Mouse (Mus musculus): ENCODE data around the gene Gpatch3. TPM values are rescaled to one million over a fixed set of nuclear protein-coding genes. Genes with fewer than 3 reads are reported as not detected.
A peak's percentile ranks its signal among the peaks of the same experiment; 100 is the strongest.

Gpatch3 gene
- polyA plus RNA-seq, 1 experiment from 2014 or later: 6.7 TPM

- H3K4me1 ChIP-seq (ENCODE audit: control insufficient read depth, insufficient read depth, low read length): peaks cover 7% of the 10 kb centered on the region; the same call in 1 of the 2 replicates
- WGBS: under 1% methylated on average over 48 of the region's 50 CpGs
- ATAC-seq (ENCODE audit: low read depth): peak; percentile 95
- peak overlapping the region; percentile 60 for H3K4me2 ChIP-seq (ENCODE audit: low read depth, low read length)
- no peaks in the 10 kb centered on the region for H3K36me3 ChIP-seq (ENCODE audit: control insufficient read depth, insufficient read depth, low read length)
- peak overlapping the region; percentile 37 for H3K4me3 ChIP-seq (ENCODE audit: low read depth, low read length)
- no peaks in the 10 kb centered on the region for H3K9me3 ChIP-seq (ENCODE audit: control insufficient read depth, low read length)
- H3K27ac ChIP-seq (ENCODE audit: low read depth, low read length): no peak overlapping the region
- H3K9ac ChIP-seq (replicated peaks; ENCODE audit: low read depth, low read length): 0 out of 2 replicates have a peak overlapping the region, but pooled peaks have one; percentile 3
- peaks cover 36% of the 10 kb centered on the region for H3K27me3 ChIP-seq (ENCODE audit: control insufficient read depth, insufficient read depth, low read length)
Measured at GRCm38 (mm10) chr4:133599571-133600073, 25.1 kb downstream of the Gpatch3 start.

- 13% methylated on average over 9 of the region's 9 CpGs for WGBS
- H3K9ac ChIP-seq (replicated peaks; ENCODE audit: low read depth, low read length): no peak overlapping the region
- H3K27me3 ChIP-seq (ENCODE audit: control insufficient read depth, insufficient read depth, low read length): peaks cover 36% of the 10 kb centered on the region
Measured at GRCm38 (mm10) chr4:133600306-133600705, 25.8 kb downstream of the Gpatch3 start.

GRCm38 (mm10) chr4:133601721-133602218, 27.2 kb downstream of the Gpatch3 start, which contains the start of gene Sfn:
Gene Sfn (minus strand): TSS chr4:133602168.
- Histone ChIP-seq H3K9ac (replicated peaks; ENCODE audit: low read depth, low read length) (no peak within 1 kb of the TSS), H3K4me2 (ENCODE audit: low read depth, low read length) (no peak within 1 kb of the TSS), H3K4me3 (ENCODE audit: low read depth, low read length) (no peak within 1 kb of the TSS), H3K9me3 (ENCODE audit: control insufficient read depth, low read length) (no peaks in the 10 kb centered on the region), H3K36me3 (ENCODE audit: control insufficient read depth, insufficient read depth, low read length) (no peaks in the 10 kb centered on the region), H3K27ac (ENCODE audit: low read depth, low read length) (no peak within 1 kb of the TSS), H3K27me3 (ENCODE audit: control insufficient read depth, insufficient read depth, low read length) (peaks cover 36% of the 10 kb centered on the region), H3K4me1 (ENCODE audit: control insufficient read depth, insufficient read depth, low read length) (peaks cover 7% of the 10 kb centered on the region; the same call in 1 of the 2 replicates)
- no peak for ATAC-seq (ENCODE audit: low read depth)
- 4% methylated on average over 16 of the region's 16 CpGs for WGBS

More at GRCm38 (mm10) chr4:133600306-133600705, 25.8 kb downstream of the Gpatch3 start:
- Histone ChIP-seq H3K4me2 (ENCODE audit: low read depth, low read length) (peak overlapping the region; percentile 60; the same call in 1 of the 2 replicates), H3K4me3 (ENCODE audit: low read depth, low read length) (peak overlapping the region; percentile 37; the same call in 1 of the 2 replicates), H3K27ac (ENCODE audit: low read depth, low read length) (no peak overlapping the region), H3K4me1 (ENCODE audit: control insufficient read depth, insufficient read depth, low read length) (peaks cover 7% of the 10 kb centered on the region; the same call in 1 of the 2 replicates), H3K36me3 (ENCODE audit: control insufficient read depth, insufficient read depth, low read length) (no peaks in the 10 kb centered on the region), H3K9me3 (ENCODE audit: control insufficient read depth, low read length) (no peaks in the 10 kb centered on the region)
- ATAC-seq (ENCODE audit: low read depth): no peak

GRCm38 (mm10) chr4:133603056-133603455, 28.5 kb downstream of the Gpatch3 start:
- H3K4me1 ChIP-seq (ENCODE audit: control insufficient read depth, insufficient read depth, low read length): peaks cover 7% of the 10 kb centered on the region; the same call in 1 of the 2 replicates
- H3K36me3 ChIP-seq (ENCODE audit: control insufficient read depth, insufficient read depth, low read length): no peaks in the 10 kb centered on the region
- peaks cover 36% of the 10 kb centered on the region for H3K27me3 ChIP-seq (ENCODE audit: control insufficient read depth, insufficient read depth, low read length)
- no peak overlapping the region for H3K4me2 ChIP-seq (ENCODE audit: low read depth, low read length)
- H3K4me3 ChIP-seq (ENCODE audit: low read depth, low read length): no peak overlapping the region
- ATAC-seq (ENCODE audit: low read depth): no peak
- WGBS: 95% methylated on average over 5 of the region's 5 CpGs
- no peak overlapping the region for H3K27ac ChIP-seq (ENCODE audit: low read depth, low read length)
- no peaks in the 10 kb centered on the region for H3K9me3 ChIP-seq (ENCODE audit: control insufficient read depth, low read length)
- no peak overlapping the region for H3K9ac ChIP-seq (replicated peaks; ENCODE audit: low read depth, low read length)

GRCm38 (mm10) chr4:133604175-133604574, 29.6 kb downstream of the Gpatch3 start:
- H3K27ac ChIP-seq (ENCODE audit: low read depth, low read length): no peak overlapping the region
- no peak overlapping the region for H3K9ac ChIP-seq (replicated peaks; ENCODE audit: low read depth, low read length)
- no peaks in the 10 kb centered on the region for H3K9me3 ChIP-seq (ENCODE audit: control insufficient read depth, low read length)
- peaks cover 7% of the 10 kb centered on the region; the same call in 1 of the 2 replicates for H3K4me1 ChIP-seq (ENCODE audit: control insufficient read depth, insufficient read depth, low read length)
- WGBS: 89% methylated on average over 7 of the region's 7 CpGs
- H3K27me3 ChIP-seq (ENCODE audit: control insufficient read depth, insufficient read depth, low read length): peaks cover 25% of the 10 kb centered on the region
- H3K36me3 ChIP-seq (ENCODE audit: control insufficient read depth, insufficient read depth, low read length): no peaks in the 10 kb centered on the region
- no peak overlapping the region for H3K4me3 ChIP-seq (ENCODE audit: low read depth, low read length)
- no peak overlapping the region for H3K4me2 ChIP-seq (ENCODE audit: low read depth, low read length)
- no peak for ATAC-seq (ENCODE audit: low read depth)

GRCm38 (mm10) chr4:133604856-133605255, 30.3 kb downstream of the Gpatch3 start:
- Histone ChIP-seq H3K27me3 (ENCODE audit: control insufficient read depth, insufficient read depth, low read length) (peaks cover 18% of the 10 kb centered on the region), H3K36me3 (ENCODE audit: control insufficient read depth, insufficient read depth, low read length) (no peaks in the 10 kb centered on the region)
- WGBS: 63% methylated on average over 6 of the region's 6 CpGs

DNA sequence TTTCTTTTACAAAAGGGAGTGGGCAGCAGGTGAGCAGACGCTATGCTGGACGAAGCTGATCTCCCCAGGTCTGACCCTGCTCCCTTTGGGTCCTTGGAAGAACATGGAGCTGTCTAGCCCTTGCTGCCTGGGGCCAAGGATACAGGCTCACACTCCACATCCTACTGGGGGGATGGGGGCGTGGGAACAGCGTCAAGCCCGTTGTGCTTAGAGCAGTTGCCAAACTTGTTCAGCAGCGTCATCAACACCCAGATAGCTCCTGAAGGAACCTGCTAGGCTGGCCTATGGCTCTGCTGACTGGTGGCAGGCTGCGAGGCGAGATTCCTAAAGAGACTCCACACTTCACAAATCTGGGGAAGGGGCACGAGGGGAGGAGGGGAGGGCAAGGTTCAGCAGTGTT, 30.8 kb downstream of the Gpatch3 start:
- H3K4me3 ChIP-seq (ENCODE audit: low read depth, low read length): no peak overlapping the region
- no peak for ATAC-seq (ENCODE audit: low read depth)
- 69% methylated on average over 9 of the region's 9 CpGs for WGBS
- H3K4me2 ChIP-seq (ENCODE audit: low read depth, low read length): no peak overlapping the region
- H3K27ac ChIP-seq (ENCODE audit: low read depth, low read length): no peak overlapping the region
- no peaks in the 10 kb centered on the region for H3K9me3 ChIP-seq (ENCODE audit: control insufficient read depth, low read length)
- H3K36me3 ChIP-seq (ENCODE audit: control insufficient read depth, insufficient read depth, low read length): no peaks in the 10 kb centered on the region
- H3K27me3 ChIP-seq (ENCODE audit: control insufficient read depth, insufficient read depth, low read length): peaks cover 13% of the 10 kb centered on the region
- no peaks in the 10 kb centered on the region for H3K4me1 ChIP-seq (ENCODE audit: control insufficient read depth, insufficient read depth, low read length)
- no peak overlapping the region for H3K9ac ChIP-seq (replicated peaks; ENCODE audit: low read depth, low read length)

More at GRCm38 (mm10) chr4:133604856-133605255, 30.3 kb downstream of the Gpatch3 start:
- H3K27ac ChIP-seq (ENCODE audit: low read depth, low read length): no peak overlapping the region
- H3K4me3 ChIP-seq (ENCODE audit: low read depth, low read length): no peak overlapping the region
- no peak overlapping the region for H3K9ac ChIP-seq (replicated peaks; ENCODE audit: low read depth, low read length)
- ATAC-seq (ENCODE audit: low read depth): no peak
- H3K4me1 ChIP-seq (ENCODE audit: control insufficient read depth, insufficient read depth, low read length): 0 out of 2 replicates have a peak, but pooled peaks cover under 1% of the 10 kb centered on the region
- H3K9me3 ChIP-seq (ENCODE audit: control insufficient read depth, low read length): no peaks in the 10 kb centered on the region
- no peak overlapping the region for H3K4me2 ChIP-seq (ENCODE audit: low read depth, low read length)

DNA sequence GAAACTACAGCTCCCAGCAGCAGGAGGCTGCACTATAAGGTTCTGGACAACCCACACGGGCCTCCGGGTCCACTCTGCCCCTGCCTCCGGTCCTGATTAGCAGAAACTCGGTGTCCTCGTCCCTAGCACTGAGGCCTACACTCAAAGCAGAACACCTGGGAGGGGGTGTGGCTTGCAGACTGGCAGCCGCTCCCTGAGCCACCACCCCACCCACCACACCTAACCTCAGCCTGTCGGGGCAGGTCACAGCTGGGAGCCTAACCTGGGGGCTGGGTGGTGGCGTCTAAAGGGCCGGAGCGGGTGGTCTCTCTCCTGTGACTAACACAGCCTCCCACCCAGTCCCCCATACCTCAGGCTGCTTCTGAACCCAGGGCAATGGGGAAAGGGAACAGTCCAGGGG, 32.7 kb downstream of the Gpatch3 start:
- Histone ChIP-seq H3K27ac (ENCODE audit: low read depth, low read length) (no peak overlapping the region), H3K4me2 (ENCODE audit: low read depth, low read length) (no peak overlapping the region), H3K36me3 (ENCODE audit: control insufficient read depth, insufficient read depth, low read length) (peaks cover 1% of the 10 kb centered on the region; the same call in 1 of the 2 replicates), H3K4me3 (ENCODE audit: low read depth, low read length) (no peak overlapping the region), H3K9ac (replicated peaks; ENCODE audit: low read depth, low read length) (no peak overlapping the region), H3K4me1 (ENCODE audit: control insufficient read depth, insufficient read depth, low read length) (no peaks in the 10 kb centered on the region), H3K9me3 (ENCODE audit: control insufficient read depth, low read length) (no peaks in the 10 kb centered on the region), H3K27me3 (ENCODE audit: control insufficient read depth, insufficient read depth, low read length) (peaks cover 5% of the 10 kb centered on the region)
- 87% methylated on average over 10 of the region's 10 CpGs for WGBS
- no peak for ATAC-seq (ENCODE audit: low read depth)

GRCm38 (mm10) chr4:133609719-133610118, 35.2 kb downstream of the Gpatch3 start:
- H3K4me2 ChIP-seq (ENCODE audit: low read depth, low read length): no peak overlapping the region
- H3K27me3 ChIP-seq (ENCODE audit: control insufficient read depth, insufficient read depth, low read length): no peaks in the 10 kb centered on the region
- H3K4me1 ChIP-seq (ENCODE audit: control insufficient read depth, insufficient read depth, low read length): no peaks in the 10 kb centered on the region
- H3K27ac ChIP-seq (ENCODE audit: low read depth, low read length): no peak overlapping the region
- WGBS: 22% methylated on average over 6 of the region's 6 CpGs
- no peak overlapping the region for H3K4me3 ChIP-seq (ENCODE audit: low read depth, low read length)
- no peaks in the 10 kb centered on the region for H3K9me3 ChIP-seq (ENCODE audit: control insufficient read depth, low read length)
- H3K9ac ChIP-seq (replicated peaks; ENCODE audit: low read depth, low read length): no peak overlapping the region
- no peak for ATAC-seq (ENCODE audit: low read depth)
- peaks cover 10% of the 10 kb centered on the region; the same call in 1 of the 2 replicates for H3K36me3 ChIP-seq (ENCODE audit: control insufficient read depth, insufficient read depth, low read length)

Measured in neural tube, embryonic 14.5 days (tissue).